Mouse (Mus musculus) thymus, postnatal 14 days (tissue): ENCODE data around the gene Egfl8.

Experiments used
- DNase-seq: peaks from one replicate; pipeline ENCODE4 v3.0.0; 2021

Egfl8 gene

GRCm38 (mm10) chr17:34615871-34616270 is at the start of gene Egfl8:
Gene Egfl8, minus strand, starts transcription at chr17:34615971.
- no peak for DNase-seq

- DNase-seq: no peak
Measured at GRCm38 (mm10) chr17:34664472-34664871, 48.7 kb upstream of the Egfl8 start.

- no peak for DNase-seq
Measured at GRCm38 (mm10) chr17:34663558-34663957, 47.8 kb upstream of the Egfl8 start.

- DNase-seq: no peak
Measured at GRCm38 (mm10) chr17:34662978-34663377, 47.2 kb upstream of the Egfl8 start.

- no peak for DNase-seq
Measured at GRCm38 (mm10) chr17:34662468-34662867, 46.7 kb upstream of the Egfl8 start.

- no peak for DNase-seq
Measured at GRCm38 (mm10) chr17:34661121-34661591, 45.4 kb upstream of the Egfl8 start.

GRCm38 (mm10) chr17:34660259-34660820 is 44.6 kb upstream of the Egfl8 start:
- no peak for DNase-seq

- DNase-seq: no peak
Measured at GRCm38 (mm10) chr17:34659897-34660214, 44.1 kb upstream of the Egfl8 start.

GRCm38 (mm10) chr17:34659181-34659896 is 43.6 kb upstream of the Egfl8 start:
- DNase-seq: no peak

GRCm38 (mm10) chr17:34658591-34658990 is 42.8 kb upstream of the Egfl8 start:
- DNase-seq: no peak

- DNase-seq: no peak
Measured at GRCm38 (mm10) chr17:34658145-34658544, 42.4 kb upstream of the Egfl8 start.

GRCm38 (mm10) chr17:34657271-34657670 is 41.5 kb upstream of the Egfl8 start:
- no peak for DNase-seq

GRCm38 (mm10) chr17:34656666-34657065 is 40.9 kb upstream of the Egfl8 start:
- DNase-seq: no peak

GRCm38 (mm10) chr17:34655581-34655991 is 39.8 kb upstream of the Egfl8 start:
- no peak for DNase-seq

- DNase-seq: no peak
Measured at GRCm38 (mm10) chr17:34655160-34655559, 39.4 kb upstream of the Egfl8 start.

GRCm38 (mm10) chr17:34654392-34654791 is 38.6 kb upstream of the Egfl8 start:
- no peak for DNase-seq

GRCm38 (mm10) chr17:34653746-34654285 is 38.0 kb upstream of the Egfl8 start:
- peak; percentile 66 for DNase-seq

- DNase-seq: no peak
Measured at GRCm38 (mm10) chr17:34652985-34653384, 37.2 kb upstream of the Egfl8 start.

GRCm38 (mm10) chr17:34652546-34652945 is 36.8 kb upstream of the Egfl8 start:
- no peak for DNase-seq

- DNase-seq: peak; percentile 75
Measured at GRCm38 (mm10) chr17:34651507-34652221, 35.9 kb upstream of the Egfl8 start.

- peak; percentile 2 for DNase-seq
Measured at GRCm38 (mm10) chr17:34650781-34651180, 35.0 kb upstream of the Egfl8 start.

- DNase-seq: no peak
Measured at GRCm38 (mm10) chr17:34649106-34649864, 33.5 kb upstream of the Egfl8 start.
